Mouse (Mus musculus): ENCODE data around the gene Tmem145.
A peak's percentile ranks its signal among the peaks of the same experiment; 100 is the strongest.

Tmem145 gene

DNA sequence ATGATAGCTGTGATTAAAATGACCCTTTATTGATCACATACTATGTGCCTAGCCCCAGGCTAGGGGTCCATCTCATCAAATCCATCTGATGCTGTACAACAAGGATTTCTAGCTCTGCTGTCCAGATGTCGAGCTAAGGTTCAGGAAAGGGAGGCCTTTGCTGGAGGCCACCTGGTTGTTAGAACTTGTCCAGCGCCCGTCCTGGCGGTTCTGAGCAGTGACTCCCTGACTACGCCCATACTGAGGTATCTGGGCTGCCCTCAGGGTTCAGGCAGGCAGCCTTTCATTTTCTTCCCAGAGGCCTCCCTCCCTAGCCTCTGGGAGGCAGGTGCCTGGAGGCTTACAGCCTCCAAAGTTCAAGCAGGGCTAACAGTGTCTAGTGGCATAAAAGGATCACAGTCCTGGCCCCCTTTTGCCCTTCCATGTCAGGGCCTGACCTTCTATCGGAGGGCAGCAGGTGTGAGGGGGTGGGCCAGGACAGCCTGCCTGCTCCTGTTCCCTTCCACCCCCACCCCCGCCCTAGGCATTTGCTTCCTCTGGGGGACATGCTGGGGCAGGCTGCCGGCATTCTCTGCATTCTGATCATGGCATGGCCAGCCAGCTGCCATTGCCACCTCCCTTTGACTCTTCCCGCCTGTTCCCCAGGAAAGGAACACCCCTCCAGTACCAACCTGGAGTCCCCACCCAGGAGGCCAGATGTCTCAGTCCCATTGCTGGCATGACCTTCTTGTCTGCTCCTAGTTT is 30.2 kb upstream of the Tmem145 start:
- DNase-seq (ENCODE audit: low read depth, low spot score) = no peak

DNA sequence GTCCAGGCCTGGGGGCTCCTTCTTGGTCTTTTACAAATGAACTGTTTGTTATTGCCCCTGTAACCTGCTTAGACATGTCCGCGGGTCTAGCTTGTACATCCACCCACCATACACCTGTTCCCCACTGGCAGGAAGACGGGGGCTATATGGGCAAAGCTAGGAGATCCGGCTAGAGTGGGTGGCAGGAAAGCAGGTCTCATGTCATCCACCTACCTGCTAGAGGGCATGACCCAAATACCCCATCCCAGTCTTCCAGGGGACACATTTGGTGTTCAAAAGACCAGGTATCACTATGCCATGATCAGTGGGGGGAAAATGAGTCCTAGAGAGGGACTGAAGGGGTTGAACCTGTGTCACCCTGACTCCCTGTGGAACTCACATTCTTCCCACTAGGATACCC is 28.5 kb upstream of the Tmem145 start:
- no peak for DNase-seq (ENCODE audit: low read depth, low spot score)

DNA sequence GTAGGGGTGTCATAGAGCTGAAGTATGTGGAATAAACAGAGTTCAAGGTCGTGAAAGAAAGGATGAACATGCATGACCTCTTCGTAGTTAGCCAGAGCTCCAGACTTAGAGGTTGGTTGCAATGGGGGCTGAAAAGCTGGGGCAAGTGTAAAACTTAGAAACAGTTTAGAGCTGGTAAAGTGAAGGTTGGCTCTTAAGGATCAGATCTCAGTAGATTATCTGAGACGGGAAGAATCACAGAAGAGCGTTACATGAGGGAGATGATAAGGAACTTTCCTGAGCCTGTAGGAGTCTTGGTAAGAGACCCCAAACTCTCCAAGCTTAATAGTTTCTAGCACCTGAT is 27.9 kb upstream of the Tmem145 start:
- DNase-seq (ENCODE audit: low read depth, low spot score) = no peak

DNA sequence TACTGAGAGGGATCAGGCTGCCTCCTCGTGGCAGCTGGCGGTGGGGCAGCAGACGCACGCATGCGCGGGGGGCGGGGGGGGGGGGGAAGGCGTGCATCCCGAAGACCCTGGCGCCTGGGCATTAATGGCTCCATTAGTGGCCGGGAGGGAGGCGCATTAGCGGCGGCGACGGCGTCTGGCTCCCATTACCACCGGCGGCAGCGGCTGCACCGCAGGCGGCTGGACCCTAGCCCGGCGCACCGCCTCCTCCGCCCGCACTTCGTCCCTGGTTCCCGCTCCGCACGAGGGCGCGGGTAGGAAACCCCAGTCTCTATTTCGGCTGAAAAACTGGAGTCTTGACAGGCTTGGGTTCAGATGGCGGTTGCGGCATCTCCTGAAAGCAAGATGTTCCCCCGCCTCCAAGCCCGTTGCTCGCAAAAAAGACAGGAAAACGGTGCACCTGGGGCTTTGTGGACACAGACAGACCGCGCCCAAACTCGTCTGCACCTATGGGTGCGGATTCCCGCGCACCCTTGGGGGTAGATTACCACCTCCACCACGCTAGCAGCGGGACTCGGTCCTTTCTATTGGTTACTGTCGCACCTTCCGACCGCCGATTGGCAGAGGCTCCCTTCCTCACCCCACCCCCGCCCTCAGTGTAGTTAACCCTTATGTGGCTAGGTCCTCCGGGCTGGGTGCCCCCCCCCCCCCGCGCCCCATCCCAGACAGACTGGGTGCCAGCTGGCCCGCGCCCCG is 27.4 kb upstream of the Tmem145 start:
- DNase-seq (ENCODE audit: low read depth, low spot score) = peak; percentile 97

DNA sequence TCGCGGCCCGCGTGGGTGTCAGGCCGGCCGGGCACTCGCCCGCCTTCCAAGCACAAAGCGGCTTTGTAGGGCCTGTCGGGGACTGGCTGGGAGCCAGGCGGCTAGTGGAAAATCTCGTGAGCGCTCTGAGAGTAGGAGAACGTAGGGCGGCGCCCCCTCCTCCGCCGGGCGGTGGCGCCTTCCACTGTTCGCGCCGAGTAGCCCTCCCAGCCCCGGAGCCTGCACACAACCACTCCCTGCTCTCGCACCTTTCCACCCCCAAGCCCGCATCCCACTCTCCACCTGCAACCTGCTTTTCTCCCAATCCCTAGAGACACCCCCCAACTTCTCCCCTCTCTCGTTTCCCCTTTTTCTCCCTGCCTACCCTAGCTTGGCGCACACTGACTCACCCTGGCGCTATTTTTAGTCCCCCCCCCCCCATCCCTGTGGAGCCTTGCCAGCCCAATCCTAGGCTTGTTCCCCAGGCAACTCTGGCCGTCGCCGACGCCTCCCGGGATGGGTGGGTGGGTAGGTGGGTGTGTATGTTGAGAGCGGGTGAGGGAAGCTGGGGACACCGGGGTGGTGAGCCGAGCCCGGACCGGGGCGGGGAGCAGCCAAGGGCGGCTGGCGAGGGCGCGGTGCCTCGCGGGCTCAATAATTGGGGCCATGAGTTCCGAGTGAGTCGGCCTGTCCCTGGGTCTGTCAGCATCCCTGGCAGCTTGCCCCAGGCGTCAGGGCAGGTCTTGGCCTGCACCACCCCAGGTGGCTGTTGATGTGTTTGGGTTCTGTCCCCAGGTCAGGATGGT is 26.6 kb upstream of the Tmem145 start:
- DNase-seq (ENCODE audit: low read depth, low spot score) = peak; percentile 60

DNA sequence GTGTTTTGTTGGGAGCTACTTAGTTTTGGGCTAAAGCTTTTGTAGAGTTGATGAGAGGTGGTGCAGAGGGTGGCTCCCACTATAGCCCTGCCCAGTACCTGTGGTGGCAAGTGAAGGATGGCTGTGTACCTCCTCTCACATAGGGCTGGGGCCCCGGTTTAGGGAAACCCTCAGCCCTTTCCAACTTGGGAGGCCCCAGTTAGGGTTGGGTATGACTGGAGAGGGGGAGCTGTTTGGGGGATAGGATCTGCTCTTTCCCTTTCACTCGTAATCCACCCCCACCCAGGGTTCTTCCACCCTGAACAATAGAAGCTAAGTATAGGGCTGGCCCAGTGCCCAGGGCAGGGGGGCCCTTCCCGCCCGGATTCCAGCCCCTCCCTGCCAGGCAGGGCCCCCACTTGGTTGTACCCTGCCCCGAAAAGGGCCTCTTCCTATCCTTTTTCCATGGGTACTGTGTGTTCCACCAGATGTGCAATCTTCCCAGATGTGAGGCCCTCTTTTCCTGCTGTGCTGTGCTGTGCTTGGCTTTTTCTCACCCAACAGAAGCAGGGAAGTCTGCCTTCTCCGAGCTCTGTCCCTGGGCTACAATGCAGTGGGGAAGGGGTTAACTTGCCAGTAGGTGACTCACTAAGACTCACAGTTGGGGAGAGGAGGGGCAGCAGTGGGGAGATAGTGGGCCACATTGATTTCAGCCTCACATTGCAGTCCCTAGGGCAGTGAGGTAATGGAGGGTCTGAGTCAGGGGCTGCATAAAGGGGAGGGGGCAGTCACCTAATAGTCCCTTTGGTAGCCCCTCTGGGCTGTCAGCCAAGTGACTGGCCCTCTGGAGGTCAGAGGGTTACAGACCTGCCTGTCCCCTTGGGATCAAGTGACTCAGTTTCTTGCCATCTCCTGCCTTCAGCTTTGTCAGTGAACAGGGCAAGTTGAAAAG is 25.8 kb upstream of the Tmem145 start:
- peak; percentile 49 for DNase-seq (ENCODE audit: low read depth, low spot score)

DNA sequence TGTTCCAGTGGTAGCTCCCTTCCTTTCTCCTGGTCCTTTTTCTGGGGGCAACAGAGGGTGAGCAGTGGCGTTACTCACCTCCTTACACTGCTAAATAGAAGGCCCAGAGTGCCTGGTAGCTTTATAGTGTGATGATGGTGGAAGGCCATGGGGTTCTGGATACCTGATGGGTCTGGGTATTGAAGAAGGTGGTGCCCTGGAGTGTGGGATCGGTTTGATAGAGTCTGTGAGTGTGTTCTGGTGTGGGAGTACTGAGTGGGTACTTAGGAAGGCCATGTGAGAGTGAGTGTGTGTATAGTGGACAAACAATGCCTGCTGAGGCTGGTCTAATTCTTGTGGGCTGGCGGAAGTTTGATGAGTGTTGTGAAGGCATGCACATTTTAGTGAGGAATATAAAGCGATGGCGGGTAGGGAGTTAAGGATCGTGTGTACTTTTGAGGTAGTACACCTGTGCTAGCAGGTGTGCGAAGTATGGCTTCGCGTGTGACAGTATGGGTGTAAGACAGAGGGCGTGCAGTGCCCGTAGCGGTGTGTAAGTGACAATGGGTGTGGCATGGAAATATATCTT is 24.7 kb upstream of the Tmem145 start:
- no peak for DNase-seq (ENCODE audit: low read depth, low spot score)

DNA sequence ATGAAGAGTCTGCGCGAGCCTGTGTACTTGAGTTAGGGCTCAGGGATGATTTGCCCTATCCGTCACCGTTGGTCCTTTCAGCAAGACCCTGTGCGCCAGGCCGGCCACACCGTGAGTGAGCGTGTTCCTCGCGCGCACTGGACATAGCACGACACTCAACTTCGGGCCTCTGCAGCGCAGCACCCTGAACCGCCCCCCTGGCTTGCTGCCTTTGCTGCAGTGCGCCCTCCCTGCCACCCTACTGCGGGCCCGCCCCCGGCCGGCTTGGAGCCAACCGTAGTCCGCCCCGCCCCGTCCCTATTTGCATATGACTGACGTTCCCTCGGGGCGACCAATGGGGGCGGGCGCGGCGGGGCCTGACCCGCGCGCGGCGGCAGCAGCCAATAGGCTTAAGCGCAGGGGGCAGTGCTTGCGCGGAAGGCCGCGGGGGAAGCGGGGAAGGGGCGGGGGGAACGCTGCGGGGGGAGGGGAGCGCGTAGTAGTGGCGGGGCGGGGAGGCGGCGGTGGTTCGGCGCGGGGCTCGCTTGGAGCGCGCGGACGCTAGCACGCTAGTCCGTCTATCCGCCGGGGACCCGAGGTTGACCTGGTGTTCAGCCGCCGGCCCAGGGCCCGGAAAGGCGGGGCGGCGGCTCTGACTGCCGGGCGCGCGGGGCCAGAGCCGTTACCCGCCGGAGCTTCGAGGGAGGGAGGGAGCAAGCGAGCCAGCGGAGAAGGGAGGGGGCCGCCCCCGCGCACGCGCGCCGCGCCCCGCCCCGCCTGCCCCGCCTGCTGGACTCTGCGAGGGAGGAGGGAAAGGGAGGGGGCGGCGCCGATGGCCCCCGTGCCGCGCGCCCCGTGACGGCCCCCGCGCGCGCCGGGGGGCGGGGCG is 23.9 kb upstream of the Tmem145 start:
- peak; percentile 99 for DNase-seq (ENCODE audit: low read depth, low spot score)

DNA sequence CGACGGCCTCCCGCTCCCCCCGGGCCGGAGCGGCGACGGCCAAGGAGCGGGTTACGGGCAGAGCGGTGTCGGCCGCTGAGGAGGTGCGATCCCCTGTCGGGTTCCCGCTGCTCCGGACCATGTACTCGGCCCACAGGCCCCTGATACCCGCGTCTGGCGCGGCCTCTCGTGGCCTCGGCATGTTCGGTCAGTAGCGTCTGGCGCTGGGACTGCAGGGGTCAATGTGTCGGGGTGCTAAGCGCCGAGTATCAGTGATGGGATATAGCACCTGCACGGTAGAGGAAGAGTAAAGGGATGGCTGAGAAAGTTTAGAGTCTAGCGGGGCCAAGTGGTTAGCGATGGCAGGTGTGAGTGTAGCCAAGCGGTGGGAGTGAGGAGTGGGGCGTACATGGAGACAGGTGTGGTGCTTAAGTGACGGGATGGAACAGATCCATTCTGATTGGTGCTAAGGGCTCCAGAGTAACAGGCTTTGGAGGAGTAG is 23.1 kb upstream of the Tmem145 start:
- peak; percentile 60 for DNase-seq (ENCODE audit: low read depth, low spot score)

DNA sequence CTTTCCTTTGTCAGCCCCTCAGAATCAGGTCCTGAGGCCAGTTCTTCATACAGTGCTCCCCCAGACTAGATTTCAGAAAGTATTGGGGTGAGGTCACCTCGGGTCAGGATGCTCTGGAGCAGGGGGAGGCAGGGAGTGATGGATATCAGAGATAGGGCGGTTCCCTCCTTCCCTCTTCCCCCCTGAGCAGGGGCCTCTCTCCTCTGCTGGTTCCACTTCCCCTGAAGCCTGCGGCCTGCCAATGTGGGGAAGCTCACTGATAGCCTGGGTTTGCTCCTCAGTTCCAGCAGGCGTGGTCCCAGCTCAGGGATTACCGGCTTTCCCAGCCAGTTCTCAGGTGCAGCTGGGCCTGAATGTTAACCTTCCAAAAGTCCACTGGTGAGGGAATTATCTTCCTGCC is 22.3 kb upstream of the Tmem145 start:
- DNase-seq (ENCODE audit: low read depth, low spot score) = no peak

DNA sequence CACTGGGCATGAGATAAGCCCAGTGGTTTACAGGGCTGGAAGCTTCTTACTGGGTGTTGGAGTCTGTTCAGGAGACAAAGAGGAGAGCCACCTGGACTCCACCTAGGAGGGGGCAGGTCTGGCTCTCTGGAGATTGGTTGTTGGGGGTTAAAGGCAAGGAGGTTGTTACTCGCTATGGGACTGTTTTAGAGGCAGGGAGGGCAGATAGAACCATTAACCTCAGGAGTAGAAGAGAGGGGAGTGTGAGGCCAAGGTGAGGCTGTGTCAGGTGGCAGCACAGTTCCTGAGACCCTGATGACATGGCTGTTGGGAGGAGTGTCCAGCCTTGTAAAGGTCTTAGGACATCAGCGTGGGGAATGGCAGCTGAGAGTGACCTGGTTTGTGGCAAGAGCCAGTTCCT is 21.7 kb upstream of the Tmem145 start:
- DNase-seq (ENCODE audit: low read depth, low spot score) = no peak

DNA sequence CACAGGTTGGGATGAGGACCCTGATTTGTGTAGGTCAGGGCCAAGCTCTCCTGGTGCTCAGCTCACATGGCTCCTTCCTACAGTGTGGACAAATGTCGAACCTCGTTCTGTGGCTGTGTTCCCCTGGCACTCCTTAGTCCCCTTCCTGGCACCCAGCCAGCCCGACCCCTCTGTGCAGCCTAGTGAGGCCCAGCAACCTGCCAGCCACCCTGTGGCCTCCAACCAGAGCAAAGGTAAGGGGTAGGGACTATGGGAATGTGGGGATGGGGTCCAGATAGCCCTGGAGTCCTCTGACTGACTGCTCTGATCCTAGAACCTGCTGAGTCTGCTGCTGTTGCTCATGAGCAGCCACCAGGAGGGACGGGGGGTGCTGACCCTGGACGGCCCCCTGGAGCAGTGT is 21.1 kb upstream of the Tmem145 start:
- DNase-seq (ENCODE audit: low read depth, low spot score) = no peak

DNA sequence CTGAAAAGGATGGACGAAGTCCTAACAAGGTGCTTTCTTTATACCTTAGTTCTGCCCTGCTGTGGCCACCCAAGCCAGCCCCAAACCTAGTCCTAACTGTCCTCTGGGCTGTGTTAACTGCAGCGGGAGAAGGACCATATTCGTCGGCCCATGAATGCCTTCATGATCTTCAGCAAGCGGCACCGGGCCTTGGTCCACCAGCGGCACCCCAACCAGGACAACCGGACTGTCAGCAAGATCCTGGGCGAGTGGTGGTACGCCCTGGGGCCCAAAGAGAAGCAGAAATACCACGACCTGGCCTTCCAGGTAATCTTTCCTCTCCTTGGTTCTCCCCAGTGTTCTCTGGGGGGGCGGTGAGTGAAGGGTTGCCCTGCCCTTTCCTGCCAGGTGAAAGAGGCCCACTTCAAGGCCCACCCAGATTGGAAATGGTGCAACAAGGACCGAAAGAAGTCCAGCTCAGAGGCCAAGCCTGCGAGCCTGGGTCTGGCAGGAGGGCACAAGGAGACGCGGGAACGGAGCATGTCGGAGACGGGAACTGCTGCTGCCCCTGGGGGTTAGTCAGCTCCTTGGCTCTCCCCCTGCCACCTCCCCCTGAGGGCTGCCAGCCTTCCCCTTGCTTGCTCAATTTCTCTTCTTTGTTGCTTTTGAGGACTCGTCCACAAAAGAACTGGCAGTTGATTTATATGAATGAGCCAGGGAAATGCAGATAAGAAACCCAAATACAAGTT is 20.2 kb upstream of the Tmem145 start:
- no peak for DNase-seq (ENCODE audit: low read depth, low spot score)

DNA sequence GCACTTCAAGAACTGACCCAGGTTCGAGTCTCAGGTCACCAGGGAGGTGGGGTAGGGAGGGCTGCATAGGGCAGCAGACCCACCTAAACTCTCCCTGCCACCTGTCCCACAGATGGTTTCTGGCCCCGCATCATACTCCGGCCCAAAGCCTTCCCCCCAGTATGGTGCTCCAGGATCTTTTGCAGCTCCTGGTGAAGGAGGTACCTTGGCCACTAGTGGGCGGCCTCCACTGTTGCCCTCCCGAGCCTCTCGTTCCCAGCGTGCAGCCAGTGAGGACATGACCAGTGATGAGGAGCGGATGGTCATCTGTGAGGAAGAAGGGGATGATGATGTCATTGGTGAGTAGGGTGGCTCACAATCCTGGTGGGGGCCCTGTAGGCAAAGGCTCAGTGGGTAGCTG is 18.9 kb upstream of the Tmem145 start:
- no peak for DNase-seq (ENCODE audit: low read depth, low spot score)

DNA sequence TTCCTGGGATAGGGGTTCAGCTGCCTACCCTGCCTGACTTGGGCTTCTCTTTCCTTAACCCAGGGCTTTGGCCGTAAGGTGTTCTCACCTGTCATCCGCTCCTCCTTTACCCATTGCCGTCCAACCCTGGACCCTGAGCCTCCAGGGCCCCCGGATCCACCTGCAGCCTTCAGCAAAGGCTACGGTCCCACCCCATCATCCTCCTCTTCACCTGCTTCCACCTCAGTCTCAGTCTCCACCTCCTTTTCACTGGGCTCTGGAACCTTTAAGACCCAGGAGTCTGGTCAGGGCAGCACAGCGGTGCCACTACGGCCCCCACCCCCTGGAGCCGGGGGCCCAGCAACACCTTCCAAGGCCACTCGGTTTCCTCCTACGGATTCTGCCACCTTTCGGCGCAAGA is 17.9 kb upstream of the Tmem145 start:
- no peak for DNase-seq (ENCODE audit: low read depth, low spot score)

DNA sequence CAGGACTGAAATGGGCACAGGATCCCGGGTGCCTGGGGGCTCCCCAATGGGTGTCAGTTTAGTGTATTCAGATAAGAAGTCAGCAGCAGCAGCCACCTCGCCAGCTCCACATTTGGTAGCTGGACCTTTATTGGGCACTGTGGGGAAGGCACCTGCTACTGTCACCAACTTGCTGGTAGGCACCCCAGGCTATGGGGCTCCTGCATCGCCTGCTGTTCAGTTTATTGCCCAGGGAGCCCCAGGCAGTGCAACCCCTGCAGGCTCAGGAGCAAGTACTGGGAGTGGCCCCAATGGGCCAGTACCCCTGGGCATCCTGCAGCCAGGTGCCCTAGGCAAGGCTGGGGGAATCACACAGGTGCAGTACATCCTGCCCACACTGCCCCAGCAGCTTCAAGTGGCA is 17.2 kb upstream of the Tmem145 start:
- no peak for DNase-seq (ENCODE audit: low read depth, low spot score)

DNA sequence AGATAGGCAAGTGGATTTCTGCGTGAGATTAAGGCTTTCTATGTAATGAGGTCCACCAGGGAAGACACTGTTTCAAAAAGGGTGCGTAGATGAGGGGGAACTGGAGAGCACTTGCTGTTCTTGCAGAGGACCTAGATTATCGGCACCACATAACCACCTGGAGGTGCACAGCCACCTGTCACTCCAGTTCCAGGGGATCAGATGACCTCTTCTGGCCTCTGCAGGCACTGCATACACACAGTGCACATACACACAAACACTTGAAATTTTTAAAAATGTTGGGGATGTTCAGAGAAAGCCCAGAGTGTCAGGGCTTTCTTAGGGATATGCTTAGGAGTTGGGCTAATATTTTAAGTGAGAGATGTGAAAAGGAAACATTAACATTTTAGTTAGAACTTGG is 16.0 kb upstream of the Tmem145 start:
- DNase-seq (ENCODE audit: low read depth, low spot score) = no peak

DNA sequence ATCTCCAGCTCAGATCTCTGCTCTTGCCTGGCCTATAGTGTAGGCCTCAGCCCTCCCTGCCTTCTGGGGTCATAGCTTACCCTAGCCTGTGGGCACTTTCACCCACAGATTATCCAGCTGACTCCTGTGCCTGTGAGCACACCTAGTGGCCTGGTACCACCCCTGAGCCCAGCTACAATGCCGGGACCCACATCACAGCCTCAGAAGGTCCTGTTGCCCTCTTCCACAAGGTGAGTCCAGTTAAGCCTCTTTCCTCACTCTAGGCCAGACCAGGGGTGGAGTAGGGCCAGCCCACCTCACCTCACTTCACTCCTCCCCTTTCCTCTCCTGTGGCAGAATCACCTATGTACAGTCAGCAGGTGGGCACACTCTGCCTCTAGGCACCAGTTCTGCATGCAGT is 15.4 kb upstream of the Tmem145 start:
- no peak for DNase-seq (ENCODE audit: low read depth, low spot score)

DNA sequence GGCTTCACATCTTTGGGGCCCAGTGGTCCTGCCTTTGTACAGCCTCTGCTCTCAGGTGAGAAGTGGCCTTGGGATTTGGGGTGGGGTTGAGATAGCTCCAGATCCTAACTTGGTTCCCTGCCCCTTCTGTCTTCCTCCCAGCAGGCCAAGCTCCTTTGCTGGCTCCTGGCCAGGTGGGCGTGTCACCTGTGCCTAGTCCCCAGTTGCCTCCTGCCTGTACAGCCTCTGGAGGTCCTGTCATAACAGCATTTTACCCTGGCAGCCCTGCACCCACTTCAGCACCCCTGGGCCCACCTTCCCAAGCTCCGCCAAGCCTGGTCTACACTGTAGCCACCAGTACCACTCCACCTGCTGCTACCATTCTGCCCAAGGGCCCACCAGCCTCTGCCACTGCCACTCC is 15.0 kb upstream of the Tmem145 start:
- no peak for DNase-seq (ENCODE audit: low read depth, low spot score)

All from CD4-positive helper T cell, adult 2 months (primary cell).